Mouse (Mus musculus): ENCODE results near the gene Ptprg.

Ptprg gene

DNA sequence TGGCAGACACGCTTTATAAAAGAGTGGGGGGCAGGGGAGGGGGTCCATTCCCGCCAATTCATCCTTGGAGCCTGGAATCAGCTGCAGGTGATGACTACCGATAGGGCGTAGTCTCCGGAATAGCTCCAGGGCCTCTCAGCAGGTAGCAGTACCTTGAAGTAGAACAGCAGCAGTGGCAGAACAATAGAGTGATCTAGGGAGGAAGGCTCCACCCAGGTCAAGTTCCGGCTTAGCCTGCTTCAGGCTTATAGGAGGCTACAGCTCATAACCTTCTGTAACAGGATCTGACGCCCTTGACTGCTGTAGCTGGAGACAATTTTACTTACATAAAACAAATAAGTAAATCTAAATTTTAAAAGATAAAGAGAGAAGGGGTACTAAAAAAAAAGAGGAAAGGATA, 554.1 kb downstream of the Ptprg start:
- no peak for DNase-seq

DNA sequence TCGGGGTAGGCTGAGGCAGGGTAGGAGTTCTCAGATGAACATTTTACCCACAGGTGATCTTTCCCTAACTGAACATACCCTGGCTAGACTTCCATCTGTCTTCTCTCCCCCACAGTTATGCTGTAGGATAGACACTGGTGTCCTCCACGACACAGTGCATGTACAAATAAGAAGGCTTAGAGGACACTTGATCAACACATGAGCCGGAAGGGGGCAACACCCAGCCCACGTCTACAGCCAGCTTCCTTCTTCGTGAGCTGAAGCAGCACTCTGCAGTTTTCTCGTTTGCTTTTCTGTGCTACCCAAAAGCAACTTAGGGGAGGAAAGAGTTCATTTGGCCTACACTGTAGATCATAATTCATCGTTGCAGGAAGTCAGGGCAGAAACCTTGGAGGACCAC, 554.7 kb downstream of the Ptprg start:
- DNase-seq, result no peak

DNA sequence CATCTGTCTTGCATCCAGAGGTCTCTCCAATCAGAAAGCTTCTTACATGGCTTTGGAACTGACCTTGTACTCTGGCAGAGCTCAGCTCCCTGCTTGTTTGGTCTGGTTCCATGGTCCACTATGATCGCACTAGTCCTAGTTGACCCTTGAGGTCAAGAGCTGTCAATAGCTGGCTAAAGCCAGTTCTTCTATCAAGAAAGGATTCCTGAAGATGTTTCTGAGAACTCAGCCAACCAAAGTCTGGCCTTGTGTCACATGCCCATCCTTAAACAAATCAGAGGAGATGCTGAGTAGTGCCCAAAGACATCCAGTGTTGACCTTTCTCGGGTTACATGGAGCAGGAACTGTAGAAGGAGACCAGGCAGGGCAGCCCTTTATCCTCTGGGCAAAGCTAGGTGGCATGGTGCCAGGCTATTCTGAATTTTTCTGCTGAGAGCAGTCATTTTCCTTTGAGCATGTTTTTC, 559.2 kb downstream of the Ptprg start:
- DNase-seq, result no peak

DNA sequence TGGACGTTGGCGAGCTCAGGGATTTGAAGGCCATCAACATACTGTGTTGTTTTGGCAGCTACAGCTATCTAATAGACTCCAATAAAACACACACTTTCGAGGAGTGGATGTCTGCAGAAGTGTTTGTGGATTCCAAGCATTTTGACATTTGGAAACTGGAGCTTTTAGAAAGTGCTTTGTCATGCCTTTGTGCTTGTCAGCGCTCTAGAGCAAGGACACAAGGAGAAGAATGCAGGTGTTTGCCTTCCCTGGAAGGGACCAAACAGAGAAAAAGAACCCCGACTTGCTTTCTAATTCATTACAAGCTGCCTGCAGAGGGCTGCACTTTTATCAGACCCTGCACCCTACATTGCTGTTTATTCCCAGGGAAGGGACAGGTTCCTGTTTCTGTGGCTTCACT, 560.0 kb downstream of the Ptprg start:
- DNase-seq, result no peak

DNA sequence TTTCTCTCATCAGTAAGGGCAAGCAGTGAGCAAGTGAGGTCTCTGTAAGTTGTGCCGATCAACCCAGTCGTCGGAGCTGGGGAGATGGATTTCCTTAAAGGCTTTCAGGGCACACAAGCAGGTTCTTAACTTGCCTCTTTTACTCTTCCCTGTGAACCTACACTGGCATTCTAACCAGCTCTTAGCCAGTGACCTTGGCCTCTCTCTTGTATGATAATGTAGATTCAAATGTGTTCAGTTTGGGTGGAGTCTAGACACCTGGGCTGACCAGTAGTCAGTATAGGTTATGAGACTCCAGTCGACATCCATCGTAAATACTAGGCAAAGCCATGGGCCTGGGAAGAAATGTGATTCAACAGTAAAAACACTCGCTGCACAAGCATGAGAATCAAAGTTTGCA, 560.7 kb downstream of the Ptprg start:
- no peak for DNase-seq

DNA sequence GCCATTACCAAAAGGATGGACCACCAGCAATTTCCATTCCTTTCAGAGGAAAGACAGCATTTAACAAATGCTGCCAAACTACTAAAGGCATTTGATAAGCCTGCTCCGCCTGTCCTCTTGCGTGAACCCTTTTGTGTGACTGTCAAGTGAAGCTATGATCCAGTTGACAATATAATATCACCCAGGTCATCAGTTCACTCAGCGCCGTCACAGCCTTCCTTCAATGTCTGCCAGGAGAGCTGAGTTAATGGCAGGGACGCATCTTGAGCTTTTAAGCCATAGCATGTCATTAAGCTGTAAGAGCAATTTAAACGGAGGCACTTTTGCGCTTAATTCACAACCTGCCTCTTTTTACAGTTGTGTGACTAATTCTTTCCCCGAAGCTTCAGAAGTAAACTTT, 565.9 kb downstream of the Ptprg start:
- no peak for DNase-seq

DNA sequence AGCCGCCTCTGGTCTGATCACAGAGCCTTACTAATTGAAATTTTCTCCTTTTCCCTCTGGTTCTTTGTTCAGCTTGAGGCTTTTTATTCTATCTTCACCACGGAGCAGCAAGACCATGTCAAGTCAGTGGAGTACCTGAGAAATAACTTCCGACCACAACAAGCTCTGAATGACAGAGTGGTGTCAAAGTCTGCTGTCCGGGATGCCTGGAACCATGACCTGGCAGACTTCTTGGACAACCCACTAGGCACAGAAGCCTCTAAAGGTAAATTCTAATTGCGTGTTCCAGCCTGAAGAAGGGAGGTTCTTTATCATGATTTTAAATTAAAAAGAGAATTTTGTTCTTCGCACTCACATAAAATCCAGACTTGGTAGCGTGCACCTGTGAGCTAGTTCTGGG, 568.6 kb downstream of the Ptprg start:
- DNase-seq, result no peak

DNA sequence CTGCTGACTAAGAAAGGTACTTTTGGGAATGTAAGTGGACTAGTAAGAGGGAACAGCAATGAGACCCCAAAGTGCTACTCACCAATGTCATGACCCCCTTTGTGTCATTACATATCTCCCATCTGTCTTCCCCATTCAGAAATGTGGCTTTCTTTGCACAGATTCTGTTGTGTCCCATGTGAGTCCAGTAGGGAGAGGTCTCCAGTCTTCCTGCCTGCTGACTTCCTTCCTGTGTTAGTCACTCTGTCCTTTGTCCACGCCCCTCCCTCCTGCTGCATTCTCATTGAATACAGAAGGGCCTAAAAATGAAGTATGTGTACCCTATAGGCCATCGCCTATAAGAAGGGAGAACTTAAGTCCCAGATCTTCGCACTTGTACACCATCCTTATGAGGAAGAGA, 571.4 kb downstream of the Ptprg start:
- DNase-seq, result no peak

DNA sequence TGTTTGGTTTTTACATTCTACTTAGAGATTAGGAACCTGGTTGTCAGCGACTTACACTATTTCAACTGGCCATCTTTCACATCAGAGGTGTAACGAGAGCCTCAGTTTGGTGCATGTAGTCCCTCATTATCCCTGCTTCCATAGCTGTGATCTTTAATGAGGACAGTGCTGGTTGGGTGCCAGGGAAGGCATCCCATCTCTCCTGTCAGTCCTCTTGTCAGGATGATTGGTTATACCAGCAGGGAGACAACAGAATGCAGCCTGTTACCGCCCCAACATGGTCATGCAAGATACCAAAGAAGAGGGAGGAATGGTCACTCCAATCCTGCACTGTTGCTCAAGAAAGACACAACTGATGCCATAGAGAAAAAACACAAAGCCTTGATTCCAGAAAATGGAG, 574.6 kb downstream of the Ptprg start:
- no peak for DNase-seq

DNA sequence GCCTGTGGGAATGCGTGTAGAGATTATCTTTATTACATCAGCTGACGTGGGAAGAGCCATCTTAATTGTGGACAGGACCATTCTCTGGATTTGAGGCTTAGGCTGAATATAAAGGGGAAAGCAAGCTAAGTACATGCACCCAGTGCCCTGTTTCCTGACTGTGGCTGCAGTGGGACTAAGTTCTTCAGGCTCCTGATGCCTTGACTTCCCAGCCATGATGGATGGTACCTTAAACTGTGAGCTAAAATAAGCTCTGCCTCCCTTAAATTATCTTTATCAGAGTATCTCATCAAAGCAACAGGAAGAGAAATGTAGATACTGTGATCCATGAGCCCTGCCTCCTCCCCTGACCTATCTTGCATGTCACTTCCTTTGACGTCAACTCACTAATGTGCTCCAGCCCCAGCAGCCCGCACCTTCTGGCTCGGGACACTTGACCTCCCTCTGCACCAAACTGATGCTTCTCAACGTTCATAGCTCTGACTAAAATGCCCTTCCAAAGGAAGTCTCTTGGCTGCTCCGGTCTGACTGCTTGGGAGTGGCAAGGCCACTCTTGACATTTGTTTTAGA, 578.8 kb downstream of the Ptprg start:
- no peak for DNase-seq

DNA sequence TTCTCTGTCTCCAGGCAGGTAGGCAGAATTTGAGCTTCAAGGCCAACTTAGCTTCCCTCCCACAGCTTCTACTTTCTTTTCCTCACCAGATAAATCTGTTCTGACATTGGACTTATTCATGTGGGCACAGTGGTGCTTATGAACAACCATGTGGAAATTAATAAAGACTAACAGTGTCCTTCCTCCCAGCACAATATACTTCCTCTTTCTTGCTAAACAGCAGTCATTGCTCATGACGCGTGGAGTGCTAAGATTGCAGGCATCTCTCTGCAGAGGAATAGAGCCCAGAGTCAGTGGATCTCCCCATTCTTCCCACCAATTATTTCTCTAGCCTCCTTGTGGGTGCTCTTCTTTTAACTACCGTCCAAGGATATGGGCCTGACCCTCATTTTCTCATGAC, 579.8 kb downstream of the Ptprg start:
- DNase-seq, result no peak

DNA sequence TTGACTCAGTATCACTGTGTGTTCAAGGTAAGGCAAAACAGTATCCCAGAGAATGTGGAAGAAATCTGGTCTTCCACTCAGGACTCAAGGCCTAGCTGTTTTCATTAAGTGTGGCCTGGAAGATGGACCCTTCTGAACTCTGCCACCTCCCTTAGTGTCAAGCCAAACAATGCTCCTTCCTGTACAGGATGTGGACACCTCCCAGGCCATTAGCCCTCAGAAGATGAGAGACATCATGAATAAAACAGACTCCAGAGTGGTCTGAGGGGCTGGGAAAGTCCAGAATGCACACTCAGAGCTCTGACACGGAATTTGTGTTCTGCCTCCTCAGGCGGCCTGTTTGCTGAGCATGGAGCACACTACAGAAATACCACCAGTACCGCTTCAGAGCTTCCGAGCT, 581.2 kb downstream of the Ptprg start:
- no peak for DNase-seq

DNA sequence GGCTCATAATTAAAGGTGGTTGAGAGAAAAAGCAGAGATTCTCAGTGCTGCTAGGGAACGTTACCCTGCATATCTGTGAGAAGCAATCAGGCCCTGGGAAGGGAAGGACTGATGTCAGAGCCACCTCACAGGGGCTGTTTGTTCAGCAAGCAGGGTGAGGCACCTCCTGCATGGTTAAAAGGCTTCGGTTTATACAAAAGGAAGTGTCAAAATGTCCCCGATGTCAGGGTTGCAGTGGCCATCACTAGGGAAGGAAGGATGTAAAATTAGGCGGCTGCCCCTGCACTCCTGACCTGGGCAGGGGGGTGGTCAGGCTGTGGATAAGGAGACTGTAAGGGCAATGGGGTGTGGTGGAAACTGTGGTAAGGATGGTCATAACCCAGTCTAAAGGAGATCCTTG, 583.2 kb downstream of the Ptprg start:
- DNase-seq, result no peak

DNA sequence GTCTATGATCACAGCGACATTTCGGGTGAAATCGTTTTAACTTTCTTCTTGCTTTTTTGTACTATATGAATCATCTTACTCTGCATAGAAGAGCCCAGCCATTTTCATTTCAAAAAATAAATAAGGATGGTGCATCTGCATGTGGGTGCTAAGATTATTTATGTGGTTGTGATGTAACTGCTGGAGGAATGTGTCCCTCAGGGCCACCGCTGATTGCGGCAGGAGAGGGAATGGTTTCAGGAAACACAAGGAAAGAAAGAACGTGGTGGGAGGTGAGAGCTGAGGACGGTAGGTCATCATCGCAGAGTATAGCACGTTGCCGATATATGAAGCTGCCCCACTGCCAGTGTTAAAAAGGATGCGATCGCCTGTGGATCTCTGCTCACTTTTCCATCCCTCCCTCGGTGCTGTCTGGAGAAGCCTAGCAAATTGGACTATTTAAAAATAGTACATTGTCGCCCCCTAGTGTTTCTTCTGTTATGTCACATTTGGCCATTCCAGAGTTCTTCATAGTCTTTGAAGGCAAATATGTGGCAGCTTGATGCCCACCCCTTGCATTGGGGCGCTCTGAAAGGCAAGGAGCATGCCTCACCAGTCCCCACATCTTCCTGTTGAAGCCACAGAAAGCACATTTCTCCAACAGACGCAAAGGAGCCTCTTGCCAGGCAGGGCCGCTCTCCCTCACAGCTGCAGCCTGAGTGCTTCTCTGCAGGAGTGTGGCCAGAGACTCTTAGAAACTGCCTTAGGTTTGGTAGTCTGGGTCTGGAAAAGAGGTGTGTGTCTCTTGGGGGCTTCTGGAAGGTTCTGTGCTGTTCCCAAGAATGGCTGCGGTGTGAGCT, 586.5 kb downstream of the Ptprg start:
- peak; percentile 26 for DNase-seq

DNA sequence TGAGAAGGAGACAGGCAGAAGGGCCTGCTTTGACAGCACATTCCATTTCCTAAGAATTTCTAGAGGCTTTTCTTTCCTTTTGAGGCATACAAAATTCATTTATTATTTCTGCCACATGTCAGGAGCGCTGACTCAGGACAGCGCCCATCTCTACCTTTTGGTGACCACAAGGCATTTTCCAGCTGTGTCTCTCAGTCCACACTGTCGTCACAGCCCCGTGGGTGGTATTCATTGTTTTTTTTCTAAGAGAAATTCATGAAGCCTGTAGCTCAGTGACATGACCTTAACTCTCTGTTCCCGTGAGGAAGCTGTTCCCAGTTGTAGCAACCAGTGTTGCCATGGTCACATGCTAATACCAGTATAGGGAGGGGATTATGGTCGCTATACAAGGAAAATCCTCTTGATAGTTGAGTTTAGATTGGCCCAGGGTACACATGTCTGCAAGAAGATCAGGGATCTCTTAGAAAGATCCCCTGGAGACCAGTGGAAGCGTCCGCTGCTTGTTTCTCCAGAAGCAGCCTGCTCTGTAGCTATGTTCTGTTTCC, 590.7 kb downstream of the Ptprg start:
- no peak for DNase-seq

DNA sequence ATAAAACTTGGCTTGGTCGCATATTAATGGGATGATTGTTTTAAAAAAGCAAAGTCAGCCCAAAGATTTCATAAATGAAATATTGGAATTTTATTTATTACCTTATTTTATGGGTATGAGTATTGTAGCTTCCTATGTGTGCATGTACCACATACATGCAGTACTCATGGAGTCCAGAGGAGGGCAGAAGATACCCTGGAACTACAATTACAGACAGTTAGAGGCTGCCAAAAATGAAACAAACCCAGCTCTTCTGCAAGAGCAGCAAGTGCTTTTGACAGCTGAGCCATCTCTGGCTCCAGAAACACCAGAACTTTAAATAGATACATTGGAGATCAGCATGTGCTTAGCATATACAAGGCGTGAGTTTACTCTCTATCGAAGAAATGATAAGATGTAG, 592.6 kb downstream of the Ptprg start:
- no peak for DNase-seq

DNA sequence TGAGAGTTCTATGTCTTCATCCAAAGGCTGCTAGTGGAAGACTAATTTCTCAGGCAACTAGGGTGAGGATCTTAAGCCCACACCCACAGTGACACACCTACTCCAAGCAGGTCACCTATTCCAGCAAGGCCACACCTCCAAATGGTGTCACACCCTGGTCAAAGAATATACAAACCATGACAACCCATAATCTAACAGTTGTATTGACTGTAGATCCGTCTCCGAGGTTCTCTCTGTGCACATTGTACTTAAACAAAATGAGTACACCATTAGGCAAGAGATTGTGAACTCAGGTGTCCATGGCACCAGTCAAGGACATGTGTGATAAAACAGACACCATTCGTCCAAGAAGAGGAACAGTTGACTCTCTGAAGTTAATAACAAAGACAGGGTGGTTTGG, 596.2 kb downstream of the Ptprg start:
- no peak for DNase-seq

DNA sequence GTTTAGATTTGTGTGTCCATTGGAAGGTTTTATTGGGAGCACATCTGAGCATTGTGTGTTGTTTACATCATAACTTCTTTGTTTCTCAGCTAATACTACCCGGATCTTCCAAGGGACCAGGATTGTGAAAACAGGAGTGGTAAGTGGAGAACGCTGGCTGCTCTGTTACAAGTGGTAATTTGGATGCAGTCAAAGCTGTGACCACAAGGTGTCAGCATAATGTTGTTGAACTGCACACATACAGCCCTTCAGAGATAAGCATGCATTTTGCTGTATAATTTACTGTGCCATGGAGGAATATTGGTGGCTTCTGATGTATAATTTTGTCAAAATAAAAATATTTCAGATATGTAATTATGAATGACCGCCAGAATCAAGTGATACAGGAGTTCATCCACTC, 598.6 kb downstream of the Ptprg start:
- DNase-seq, result peak; percentile 22

DNA sequence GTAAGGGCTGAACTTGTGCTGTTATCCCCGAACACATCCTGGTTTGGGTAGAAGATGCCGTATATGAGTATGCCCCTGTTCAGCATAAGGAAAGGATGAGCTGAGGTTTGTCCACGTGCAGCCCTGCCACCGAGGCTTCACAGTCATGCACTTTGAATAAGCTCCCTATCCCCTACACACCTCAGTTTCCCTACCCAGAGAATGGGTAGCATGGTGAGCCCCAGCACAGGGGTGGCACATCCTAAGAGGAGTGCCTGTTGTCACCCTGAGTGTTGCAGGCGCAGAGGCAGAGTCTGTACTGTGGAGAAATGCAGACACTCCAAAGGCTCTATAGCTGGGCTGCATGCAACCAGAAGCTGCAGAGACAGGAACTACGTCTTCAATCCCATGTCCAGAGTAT, 599.4 kb downstream of the Ptprg start:
- DNase-seq, result no peak

DNA sequence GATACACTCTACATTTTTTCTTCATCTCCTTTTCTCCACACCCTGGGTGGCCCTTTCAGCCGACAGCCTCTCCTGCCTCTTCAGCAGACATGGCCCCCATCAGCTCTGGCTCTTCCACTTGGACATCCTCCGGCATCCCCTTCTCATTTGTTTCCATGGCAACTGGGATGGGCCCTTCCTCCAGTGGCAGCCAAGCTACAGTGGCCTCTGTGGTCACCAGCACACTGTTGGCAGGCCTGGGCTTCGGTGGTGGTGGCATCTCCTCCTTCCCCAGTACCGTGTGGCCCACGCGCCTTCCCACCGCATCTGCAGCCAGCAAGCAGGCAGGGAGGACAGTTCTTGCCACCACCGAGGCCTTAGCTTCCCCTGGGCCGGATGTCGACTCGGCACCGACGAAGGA, 600.3 kb downstream of the Ptprg start:
- no peak for DNase-seq

DNA sequence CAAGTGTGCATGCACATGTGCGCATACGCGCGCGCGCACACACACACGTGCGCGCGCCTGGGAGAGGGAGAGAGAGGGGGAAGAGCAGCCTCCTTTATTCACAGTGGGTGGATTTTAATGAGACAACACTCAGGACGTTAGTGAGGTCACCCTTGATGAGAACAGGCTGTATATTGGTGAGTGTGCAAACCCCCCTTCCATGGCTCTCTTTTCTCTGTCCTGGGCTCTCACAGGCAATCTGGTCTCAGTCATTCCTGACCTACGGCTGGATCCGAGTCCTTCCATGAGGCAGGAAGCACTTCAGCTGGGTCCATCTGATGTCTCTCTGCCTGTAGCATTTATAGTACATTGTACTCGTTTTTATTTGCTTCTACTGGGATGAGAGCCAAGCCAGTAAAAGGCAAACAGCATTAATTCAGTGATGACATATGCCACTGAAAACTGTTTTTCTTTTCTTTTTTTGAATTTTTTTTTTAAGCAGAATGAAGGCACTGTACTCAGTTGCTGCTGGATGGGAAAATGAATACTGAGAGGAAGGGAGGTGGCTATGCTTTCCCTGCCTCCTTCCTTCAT, 608.5 kb downstream of the Ptprg start:
- DNase-seq, result no peak

DNA sequence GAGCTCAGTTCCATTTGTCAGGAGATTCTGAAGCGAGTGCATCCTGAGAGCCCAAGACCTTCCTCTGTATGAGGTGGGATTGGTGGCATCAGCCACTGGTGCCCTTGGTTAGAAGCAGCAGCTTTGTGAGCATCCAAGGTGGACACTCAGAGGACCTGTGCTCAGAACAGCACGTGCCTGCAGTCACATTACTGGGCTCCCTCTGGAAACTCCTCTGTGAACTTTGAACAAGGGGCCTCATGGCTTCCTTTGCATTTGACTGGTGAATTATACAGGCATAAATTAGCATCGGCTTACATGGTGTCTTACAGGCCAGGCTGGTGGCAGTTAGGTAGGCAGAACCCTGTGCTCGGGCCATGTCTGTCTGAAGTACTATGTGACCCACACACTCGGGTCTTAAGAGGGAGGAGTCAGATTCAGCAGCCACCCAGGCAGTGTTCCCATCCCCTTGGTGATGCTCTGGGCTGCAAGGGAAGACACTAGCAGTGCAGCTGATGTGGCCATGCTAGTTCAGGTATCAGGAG, 609.1 kb downstream of the Ptprg start:
- no peak for DNase-seq

DNA sequence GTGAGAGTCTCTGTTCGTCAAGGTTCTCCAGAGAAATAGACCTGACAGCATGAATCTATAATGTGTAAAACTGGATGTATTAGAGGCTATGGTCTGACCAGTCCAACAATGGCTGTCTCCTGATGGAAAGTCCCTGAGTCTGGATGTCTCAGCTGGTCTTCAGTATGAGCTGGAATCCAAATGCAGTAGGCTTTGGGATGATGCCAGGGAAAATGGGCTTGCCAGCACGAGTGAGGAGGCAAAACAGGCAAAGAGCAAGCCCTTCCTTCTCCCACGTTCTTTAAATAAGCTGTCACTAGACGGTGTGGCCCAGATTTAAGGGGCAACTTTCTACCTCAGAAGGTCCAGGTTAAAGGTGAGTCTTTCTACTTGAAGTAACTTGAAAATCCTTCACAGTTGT, 609.9 kb downstream of the Ptprg start:
- DNase-seq, result peak; percentile 19

DNA sequence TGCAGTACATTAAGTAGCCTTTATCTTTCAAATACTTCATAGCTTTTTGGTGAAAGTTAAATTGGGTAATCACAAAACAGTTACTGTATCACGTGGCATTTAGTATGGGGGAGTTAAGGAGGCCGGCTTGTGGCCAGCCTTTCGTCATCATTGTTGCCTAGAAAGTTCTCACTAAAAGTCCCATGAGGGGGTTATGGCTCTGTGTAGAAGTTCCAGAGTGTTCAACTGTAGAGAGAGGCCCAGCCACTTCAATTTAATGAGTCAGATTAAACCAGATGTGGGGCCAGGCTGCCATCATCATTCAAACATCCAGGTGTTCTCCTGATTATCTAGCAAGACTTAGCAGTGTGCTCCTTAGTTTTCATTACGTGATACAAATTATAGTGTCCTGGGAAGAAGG, 613.9 kb downstream of the Ptprg start:
- no peak for DNase-seq
